Mouse (Mus musculus) cerebellum, adult 9-11 months (tissue): ENCODE results near the gene Ubald1.

Experiments
- DNase-seq: peaks from one replicate; pipeline ENCODE4 v3.0.0; 2022

Ubald1 gene

GRCm38 (mm10) chr16:4897146-4897730 is 17.1 kb upstream of the Ubald1 start:
- no peak for DNase-seq

DNA sequence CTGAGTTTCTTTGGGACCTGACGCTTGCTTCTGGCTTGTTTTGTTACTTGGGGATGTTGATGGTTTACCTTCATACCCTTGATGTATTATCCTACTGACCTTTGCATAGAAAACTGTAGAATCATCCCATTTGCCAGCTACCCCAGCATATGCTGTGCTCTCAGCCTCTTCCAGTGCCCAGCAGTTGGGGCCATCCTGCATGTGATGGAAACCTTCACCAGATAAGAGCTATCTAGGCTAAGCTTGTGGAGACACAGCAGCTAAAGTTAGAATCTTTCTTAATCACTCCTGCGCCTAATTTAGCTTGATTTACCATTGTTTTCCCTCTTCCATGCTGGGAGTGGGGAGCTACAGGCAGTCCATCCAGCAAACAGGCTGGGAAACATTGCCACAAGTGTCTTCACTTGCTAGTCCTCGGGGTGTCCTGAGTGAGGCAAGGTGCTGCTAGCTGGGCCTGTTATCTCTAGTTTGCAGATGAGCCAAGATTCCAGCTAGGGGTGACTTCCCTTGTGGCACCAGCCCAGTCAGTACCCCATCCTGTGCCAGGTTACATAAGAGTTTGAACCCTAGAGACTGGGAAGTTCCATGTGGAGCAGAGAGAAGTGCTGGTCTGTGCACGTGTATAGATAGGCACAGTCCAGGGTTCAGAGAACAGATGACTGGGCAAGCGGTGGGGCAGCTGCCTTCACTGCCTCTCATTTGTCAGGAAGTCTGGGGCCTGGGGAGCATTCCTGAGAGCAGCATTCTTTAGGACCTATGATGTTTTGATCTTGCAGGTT is 16.3 kb upstream of the Ubald1 start:
- DNase-seq, result peak; percentile 70

DNA sequence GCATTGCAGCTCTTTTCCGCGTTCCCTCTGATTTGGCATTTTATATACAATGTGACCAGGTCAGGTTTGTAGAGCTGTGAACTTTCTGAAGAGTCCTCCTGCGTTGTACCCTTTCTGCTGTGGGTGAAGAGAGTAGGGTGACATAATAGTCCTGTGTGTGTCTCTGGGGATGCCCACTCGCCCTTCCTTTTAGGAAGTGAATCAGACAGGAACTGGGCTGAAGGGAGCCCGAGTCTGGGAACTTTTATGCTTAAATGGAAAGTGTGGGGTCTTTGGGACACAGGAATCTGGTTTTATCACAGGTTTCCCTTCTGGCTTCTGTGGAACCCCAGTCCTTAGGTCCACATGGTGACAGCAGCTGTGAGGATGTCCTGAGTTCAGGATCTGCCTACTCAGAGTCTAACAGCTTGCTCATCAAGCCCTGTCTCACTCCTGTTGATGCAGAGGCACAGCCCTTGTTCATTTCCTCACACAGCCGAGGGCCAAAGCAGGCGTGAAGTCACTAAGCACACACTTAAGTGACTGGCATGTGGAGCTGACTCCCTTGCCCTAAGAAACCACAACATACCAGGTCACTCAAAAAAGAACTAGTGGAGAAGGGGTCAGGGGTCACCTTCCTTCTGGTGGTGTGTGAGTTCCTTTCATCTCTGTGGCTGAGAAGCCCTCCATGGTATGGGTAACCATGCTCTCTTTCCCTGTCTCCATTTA is 14.2 kb upstream of the Ubald1 start:
- no peak for DNase-seq

DNA sequence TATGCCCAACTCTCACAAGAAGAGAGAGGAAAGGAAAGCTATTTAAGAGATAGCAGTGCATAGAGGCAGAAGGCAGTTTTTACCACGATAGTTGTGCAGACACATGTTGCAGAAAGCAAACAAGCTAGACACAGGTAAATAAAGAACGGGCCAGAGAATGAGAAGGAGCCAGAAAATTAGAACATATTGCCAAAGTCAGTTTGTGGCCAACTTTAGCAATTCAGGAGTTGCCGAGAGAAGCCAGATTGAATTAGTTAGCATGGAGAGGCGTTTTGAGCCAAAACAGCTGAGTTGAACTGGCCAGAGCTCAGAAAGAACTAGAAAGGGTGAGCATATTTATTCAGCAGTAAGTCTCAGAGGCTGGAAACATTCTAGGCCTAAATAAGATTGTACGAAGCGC is 12.1 kb upstream of the Ubald1 start:
- DNase-seq, result no peak

DNA sequence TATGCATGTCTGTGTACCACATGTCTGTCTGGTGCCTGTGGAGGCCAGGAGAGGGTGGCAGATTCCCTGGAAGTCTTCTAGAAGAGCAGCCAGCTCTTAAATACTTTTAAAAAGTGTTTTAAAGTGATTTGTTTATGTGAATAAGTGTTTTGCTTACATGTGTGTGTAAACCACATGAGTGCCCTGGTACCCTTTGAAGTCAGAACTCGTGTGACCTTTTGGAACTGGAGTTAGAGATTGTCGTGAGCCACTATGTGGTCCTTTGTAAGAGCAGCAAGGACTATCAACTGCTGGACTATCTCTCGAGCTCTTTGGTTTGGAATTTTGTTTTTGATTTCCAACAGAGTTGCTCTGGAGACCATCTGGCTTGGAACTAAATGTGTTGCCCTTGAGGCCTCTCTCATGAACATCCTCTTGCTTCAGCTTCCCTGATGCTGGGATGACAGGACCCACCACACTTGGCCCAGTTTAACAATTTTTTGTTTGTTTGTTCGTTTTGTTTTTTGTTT is 10.1 kb upstream of the Ubald1 start:
- DNase-seq, result no peak

- DNase-seq, result no peak
Observed at GRCm38 (mm10) chr16:4886690-4887020, 6.5 kb upstream of the Ubald1 start.

GRCm38 (mm10) chr16:4885760-4886689 is 5.9 kb upstream of the Ubald1 start, which contains the start of gene Mgrn1:
Gene Mgrn1 (plus strand): TSS chr16:4886249.
- peak; percentile 92 for DNase-seq

- peak; percentile 60 for DNase-seq
Observed at GRCm38 (mm10) chr16:4884930-4885329, 4.8 kb upstream of the Ubald1 start.

- DNase-seq, result peak; percentile 54
Observed at GRCm38 (mm10) chr16:4881400-4882351, 1.6 kb upstream of the Ubald1 start.

- peak; percentile 92 for DNase-seq
Observed at GRCm38 (mm10) chr16:4879708-4880124, 399 bp downstream of the Ubald1 start.

- peak; percentile 75 for DNase-seq
Observed at GRCm38 (mm10) chr16:4879101-4879707, 911 bp downstream of the Ubald1 start.

- DNase-seq, result peak; percentile 57
Observed at GRCm38 (mm10) chr16:4878192-4878885, 1.8 kb downstream of the Ubald1 start.

GRCm38 (mm10) chr16:4877701-4878100 is 2.4 kb downstream of the Ubald1 start:
- no peak for DNase-seq

- DNase-seq, result peak; percentile 59
Observed at GRCm38 (mm10) chr16:4877195-4877594, 2.9 kb downstream of the Ubald1 start.

GRCm38 (mm10) chr16:4876033-4876680 is 4.0 kb downstream of the Ubald1 start:
- peak; percentile 38 for DNase-seq

DNA sequence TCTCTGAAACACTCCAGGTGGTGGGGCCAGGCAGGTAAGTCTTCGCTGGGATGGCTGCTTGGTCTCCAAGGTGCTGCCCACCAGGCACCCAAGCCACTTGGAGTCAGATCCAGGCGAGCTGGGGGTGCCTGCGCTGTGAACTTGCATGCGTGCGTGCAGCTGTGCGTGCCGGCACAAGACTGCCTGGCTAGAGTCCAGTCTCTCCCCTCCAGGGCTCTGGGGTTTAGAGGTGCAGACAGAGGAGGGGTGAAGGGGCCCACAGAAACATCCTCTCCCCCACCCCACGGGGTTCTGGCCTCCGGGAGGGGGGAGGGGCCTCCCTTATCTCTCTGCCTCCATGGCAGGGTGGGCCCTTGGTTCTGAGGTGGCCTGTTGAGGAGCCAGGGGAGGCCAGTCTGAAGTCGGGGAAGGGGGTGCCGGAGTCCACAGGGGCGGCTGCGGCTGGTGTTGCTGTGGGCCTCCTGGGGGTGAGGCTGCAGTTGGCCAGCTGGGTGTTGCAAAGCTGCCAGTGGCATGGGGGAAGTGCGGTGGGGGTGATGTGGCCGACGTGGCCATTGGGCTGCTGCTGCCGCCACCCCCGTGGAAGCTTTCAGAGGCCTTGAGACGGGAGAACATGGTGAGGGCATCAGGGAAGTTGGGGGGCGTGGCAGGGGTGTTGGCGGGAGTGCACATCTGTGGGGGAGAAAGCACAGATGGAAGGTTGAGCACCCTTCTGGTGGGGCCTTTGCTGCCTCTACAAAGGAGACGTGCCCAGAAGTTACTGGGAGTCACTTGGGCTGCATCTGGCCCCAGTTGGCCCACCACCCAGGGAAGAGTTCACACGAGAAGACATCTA is 4.7 kb downstream of the Ubald1 start:
- DNase-seq, result peak; percentile 71

- DNase-seq, result no peak
Observed at GRCm38 (mm10) chr16:4871926-4872325, 8.2 kb downstream of the Ubald1 start.

GRCm38 (mm10) chr16:4870490-4870889 is 9.6 kb downstream of the Ubald1 start:
- no peak for DNase-seq
